Mouse (Mus musculus) forebrain, embryonic 12.5 days (tissue): Measurements from ENCODE around the gene Alg5. TPM values are rescaled to one million over a fixed set of nuclear protein-coding genes. Genes with fewer than 3 reads are reported as not detected.
"Not testable (repeated sequence)": the region's sequence is repeated elsewhere in the genome, so short reads cannot be mapped to it uniquely, and the experiment has no call there.

ENCODE experiments used
- ATAC-seq: fragments of 200-750 bp; cut with Nextera tagmentation; 2 replicates; pipeline ENCODE4 v1.8.0; 2017; ENCODE audit warnings: moderate TSS enrichment; ENCODE audit not compliant: low FRiP score
- H3K27ac ChIP-seq: fragments of 300-500 bp; sonication (generic); 2 replicates; pipeline ENCODE4 v1.5.1; 2016; ENCODE audit warnings: mild to moderate bottlenecking
- H3K27me3 ChIP-seq: fragments of 300-500 bp; sonication (generic); 2 replicates; pipeline ENCODE4 v1.6.1; 2016; ENCODE audit warnings: mild to moderate bottlenecking
- H3K36me3 ChIP-seq: fragments of 300-500 bp; sonication (generic); replicated peaks from 2 replicates; pipeline ENCODE4 v1.6.1; 2016; ENCODE audit warnings: mild to moderate bottlenecking
- H3K4me1 ChIP-seq: fragments of 300-500 bp; sonication (generic); 2 replicates; pipeline ENCODE4 v1.6.1; 2016
- H3K4me2 ChIP-seq: fragments of 300-500 bp; sonication (generic); 2 replicates; pipeline ENCODE4 v1.6.1; 2016; ENCODE audit warnings: mild to moderate bottlenecking, moderate library complexity
- H3K4me3 ChIP-seq: fragments of 300-500 bp; sonication (generic); replicated peaks from 2 replicates; pipeline ENCODE4 v1.5.1; 2016; ENCODE audit warnings: mild to moderate bottlenecking
- H3K9ac ChIP-seq: fragments of 300-500 bp; sonication (generic); 2 replicates; pipeline ENCODE4 v1.6.1; 2016; ENCODE audit warnings: mild to moderate bottlenecking
- H3K9me3 ChIP-seq: fragments of 300-500 bp; sonication (generic); 2 replicates; pipeline ENCODE4 v1.6.1; 2016
- WGBS: fragments of 180-500 bp; shearing (Covaris S2); methylation state at CpG from one replicate; pipeline ENCODE4 v1.1.7; 2016; 5-methylcytosine and 5-hydroxymethylcytosine counted together
- polyA plus RNA-seq: library from polyadenylated mRNA; unstranded; fragments of >200 nt; fragmentation: Nextera tagmentation; extraction: Ambion mirVana; gene quantifications from 2 replicates; pipeline ENCODE4 v1.2.1, GENCODE M21; 2016

Gene Alg5
- 43.1 and 43.4 TPM in 2 replicates for polyA plus RNA-seq

GRCm38 (mm10) chr3:54735247-54736046 is at the start of gene Alg5, which contains the start of gene Exosc8:
Gene Alg5, plus strand, starts transcription at chr3:54735539.
Gene Exosc8, minus strand, starts transcription at chr3:54735393.
- Histone ChIP-seq H3K4me1 (peaks cover 11% of the 10 kb centered on the region), H3K36me3 (peaks cover 34% of the 10 kb centered on the region), H3K9me3 (no peaks in the 10 kb centered on the region), H3K9ac (peak within 1 kb of the TSS; percentile 93), H3K4me2 (peak within 1 kb of the TSS; percentile 68), H3K27me3 (no peaks in the 10 kb centered on the region), H3K4me3 (peak within 1 kb of the TSS; percentile 90), H3K27ac (peak within 1 kb of the TSS; percentile 99)
- ATAC-seq = peak; percentile 94
- WGBS = under 1% methylated on average over 51 of the region's 65 CpGs

- no peak for ATAC-seq
- H3K9ac ChIP-seq = no peak overlapping the region
- H3K4me2 ChIP-seq = no peak overlapping the region
- H3K27ac ChIP-seq = no peak overlapping the region
- 54% methylated on average over 2 of the region's 2 CpGs for WGBS
- H3K9me3 ChIP-seq = no peaks in the 10 kb centered on the region
- H3K27me3 ChIP-seq = peaks cover 11% of the 10 kb centered on the region; the same call in 1 of the 2 replicates
- no peaks in the 10 kb centered on the region for H3K4me1 ChIP-seq
- H3K36me3 ChIP-seq = no peaks in the 10 kb centered on the region
- H3K4me3 ChIP-seq = no peak overlapping the region
Measured at GRCm38 (mm10) chr3:54687245-54687644, 48.1 kb upstream of the Alg5 start.

DNA sequence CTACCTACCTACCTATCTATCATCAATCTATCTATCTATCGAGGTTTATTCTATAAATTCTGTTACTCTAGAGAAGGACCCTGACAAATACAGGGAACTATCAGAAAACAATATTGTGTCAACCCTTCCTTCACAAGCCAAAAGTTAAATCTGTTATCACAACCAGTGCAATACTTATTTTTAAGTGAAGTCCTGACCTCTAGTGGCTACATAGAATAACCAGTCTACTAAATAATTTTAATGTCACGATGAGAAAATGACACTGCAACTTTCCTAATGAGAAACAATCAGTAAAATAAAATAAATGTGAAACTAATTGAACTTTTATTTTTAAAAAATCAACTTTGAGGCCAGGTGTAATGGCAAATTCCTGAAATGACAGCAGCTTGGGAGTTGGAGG is 46.2 kb upstream of the Alg5 start:
- no peak overlapping the region for H3K4me2 ChIP-seq
- H3K9me3 ChIP-seq = no peaks in the 10 kb centered on the region
- H3K9ac ChIP-seq = no peak overlapping the region
- H3K27me3 ChIP-seq = peaks cover 11% of the 10 kb centered on the region; the same call in 1 of the 2 replicates
- no peak for ATAC-seq
- WGBS = 55% methylated on average over 2 of the region's 2 CpGs
- H3K36me3 ChIP-seq = no peaks in the 10 kb centered on the region
- H3K4me3 ChIP-seq = no peak overlapping the region
- H3K27ac ChIP-seq = no peak overlapping the region
- no peaks in the 10 kb centered on the region for H3K4me1 ChIP-seq

DNA sequence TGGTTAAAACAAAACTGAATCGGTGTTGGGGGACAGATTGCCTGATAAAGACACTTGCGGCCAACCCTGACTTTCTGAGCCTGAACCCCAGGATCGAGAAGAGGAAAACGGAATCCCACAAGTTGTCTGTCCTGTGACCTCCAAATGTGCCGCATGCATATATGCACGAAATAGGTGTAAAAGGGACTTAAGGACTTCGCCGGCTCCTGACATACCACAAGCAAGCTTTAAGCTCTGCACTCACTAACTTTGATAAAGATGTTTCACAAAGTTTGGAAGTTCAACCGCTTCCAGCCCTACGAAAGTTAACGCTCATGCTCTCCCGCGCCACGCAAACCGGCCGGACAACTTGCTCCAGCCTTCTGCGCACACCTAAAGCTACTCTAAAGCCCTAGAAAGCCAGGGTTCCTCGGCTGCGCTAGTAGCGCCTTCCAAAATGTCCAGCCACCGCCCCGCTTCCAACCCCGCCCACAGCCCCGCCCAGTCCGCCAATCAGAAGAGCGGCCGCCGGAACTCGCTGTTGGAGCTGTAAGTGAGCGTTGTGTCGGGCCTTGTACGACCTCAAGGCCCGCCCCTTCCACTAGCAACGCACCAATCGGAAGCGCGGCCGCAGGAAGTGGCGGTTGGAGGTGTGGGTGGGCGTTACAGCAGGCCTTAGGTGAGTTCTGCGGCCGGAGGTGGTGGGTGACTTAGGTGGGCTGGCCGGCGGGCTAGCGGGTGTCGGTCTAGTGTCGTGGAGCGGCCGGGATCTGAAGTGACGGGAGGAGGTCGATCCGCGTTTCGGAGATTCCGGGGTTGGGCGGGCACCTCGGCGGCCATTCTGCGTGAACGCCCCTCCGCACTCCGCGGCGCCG is 42.9 kb upstream of the Alg5 start, which contains the start of gene Supt20:
Gene Supt20 (plus strand): TSS at position 606 of the 854 bp plus-strand sequence.
- Histone ChIP-seq H3K36me3 (peaks cover 18% of the 10 kb centered on the region), H3K4me3 (peak within 1 kb of the TSS; percentile 77)

DNA sequence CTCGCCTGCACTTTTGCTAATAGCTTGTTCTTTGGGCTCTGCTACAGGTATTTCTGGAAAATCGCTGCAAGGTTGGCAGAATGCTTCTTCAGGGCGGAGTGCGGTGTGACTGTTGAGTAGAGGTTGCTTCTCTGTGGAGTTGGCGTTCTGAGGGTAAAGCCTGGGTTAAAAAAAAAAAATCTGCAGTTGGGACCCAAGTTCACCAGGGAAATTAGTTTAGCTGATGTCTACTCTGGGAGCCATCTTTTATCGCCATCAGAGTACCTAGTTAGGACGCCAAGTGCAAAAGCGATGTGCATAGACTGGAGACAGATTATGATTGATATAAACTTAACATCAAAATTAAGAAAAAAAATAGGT is 42.3 kb upstream of the Alg5 start:
- Histone ChIP-seq H3K27me3 (peaks cover 11% of the 10 kb centered on the region; the same call in 1 of the 2 replicates), H3K9me3 (no peaks in the 10 kb centered on the region), H3K4me3 (peak overlapping the region; percentile 77), H3K9ac (peak overlapping the region; percentile 65), H3K27ac (peak overlapping the region; percentile 66), H3K36me3 (peaks cover 24% of the 10 kb centered on the region), H3K4me2 (peak overlapping the region; percentile 66), H3K4me1 (no peaks in the 10 kb centered on the region; the same call in 1 of the 2 replicates)
- under 1% methylated on average over 8 of the region's 8 CpGs for WGBS
- ATAC-seq = no peak; the same call in 1 of the 2 replicates

More for the DNA sequence above, 42.9 kb upstream of the Alg5 start, which contains the start of gene Supt20:
- peak; percentile 99 for ATAC-seq
- H3K9ac ChIP-seq = peak within 1 kb of the TSS; percentile 65
- H3K4me2 ChIP-seq = peak within 1 kb of the TSS; percentile 66
- peaks cover 11% of the 10 kb centered on the region; the same call in 1 of the 2 replicates for H3K27me3 ChIP-seq
- peak within 1 kb of the TSS; percentile 66 for H3K27ac ChIP-seq
- no peaks in the 10 kb centered on the region; the same call in 1 of the 2 replicates for H3K4me1 ChIP-seq
- 2% methylated on average over 64 of the region's 65 CpGs for WGBS
- no peaks in the 10 kb centered on the region for H3K9me3 ChIP-seq

DNA sequence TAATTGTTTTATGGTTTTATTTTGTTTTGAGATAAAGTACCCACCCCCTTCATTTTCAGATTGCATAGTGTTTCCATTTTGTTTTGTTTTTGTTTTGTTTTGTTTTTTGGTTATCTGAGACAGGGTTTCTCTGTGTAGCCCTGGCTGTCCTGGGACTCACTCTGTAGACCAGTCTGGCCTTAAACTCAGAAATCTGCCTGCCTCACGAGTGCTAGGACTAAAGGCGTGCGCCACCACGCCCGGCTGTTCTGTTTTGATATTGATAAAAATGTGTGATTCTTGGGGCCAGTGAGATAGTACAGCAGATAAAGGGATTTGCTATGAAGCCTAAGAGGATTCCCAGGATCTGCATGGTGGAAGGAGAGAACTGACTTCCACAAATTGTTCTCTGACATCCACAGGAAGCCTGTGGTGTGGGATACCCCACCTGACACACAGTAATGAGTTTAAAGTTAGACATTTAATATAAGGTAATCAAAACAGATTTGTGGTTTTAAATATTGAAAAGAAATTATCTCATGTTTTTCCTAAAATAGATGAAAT is 35.5 kb upstream of the Alg5 start:
- H3K4me3 ChIP-seq = no peak overlapping the region
- peaks cover 72% of the 10 kb centered on the region for H3K36me3 ChIP-seq
- 92% methylated on average over 5 of the region's 5 CpGs for WGBS
- H3K27me3 ChIP-seq = no peaks in the 10 kb centered on the region
- no peak overlapping the region for H3K4me2 ChIP-seq
- H3K27ac ChIP-seq = no peak overlapping the region
- no peak overlapping the region for H3K9ac ChIP-seq
- H3K4me1 ChIP-seq = no peaks in the 10 kb centered on the region
- ATAC-seq = no peak
- H3K9me3 ChIP-seq = no peaks in the 10 kb centered on the region

DNA sequence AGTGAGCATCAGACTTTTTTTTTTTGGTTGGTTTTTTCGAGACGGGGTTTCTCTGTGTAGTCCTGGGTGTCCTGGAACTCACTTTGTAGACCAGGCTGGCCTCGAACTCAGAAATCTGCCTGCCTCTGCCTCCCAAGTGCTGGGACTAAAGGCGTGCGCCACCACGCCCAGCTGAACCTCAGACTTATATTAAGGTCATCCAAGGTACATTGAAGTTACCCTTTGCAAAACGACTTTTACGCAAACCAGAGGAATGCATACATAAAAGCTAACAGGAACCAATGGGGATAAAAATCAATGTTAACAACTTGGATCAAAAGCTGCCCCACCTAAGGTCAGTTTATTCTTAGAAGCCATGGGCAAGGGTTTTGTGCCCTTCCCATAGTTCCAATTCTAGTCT is 31.2 kb upstream of the Alg5 start:
- H3K27ac ChIP-seq, H3K4me1 ChIP-seq, H3K9me3 ChIP-seq, H3K4me3 ChIP-seq, H3K27me3 ChIP-seq, ATAC-seq, H3K4me2 ChIP-seq, H3K9ac ChIP-seq: not testable (repeated sequence)
- peaks cover 81% of the 10 kb centered on the region for H3K36me3 ChIP-seq
- WGBS = 97% methylated on average over 8 of the region's 8 CpGs

DNA sequence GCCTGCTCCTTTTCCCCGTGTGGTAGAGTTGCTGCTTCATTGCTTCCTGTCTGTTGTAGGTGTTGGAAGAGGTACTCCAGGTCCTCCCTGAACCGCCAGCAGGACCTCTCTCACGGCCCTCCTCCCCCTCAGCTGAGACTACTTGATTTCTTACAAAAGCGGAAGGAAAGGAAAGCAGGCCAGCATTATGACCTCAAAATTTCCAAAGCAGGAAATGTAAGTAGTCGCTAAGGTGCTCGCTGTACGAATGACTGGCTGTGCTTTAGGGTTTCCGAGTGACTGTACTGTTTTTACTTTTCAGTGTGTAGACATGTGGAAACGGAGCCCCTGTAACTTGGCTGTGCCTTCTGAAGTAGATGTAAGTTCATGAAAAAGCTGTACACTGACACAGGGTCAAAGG is 26.4 kb upstream of the Alg5 start:
- H3K4me2 ChIP-seq = no peak overlapping the region
- H3K9ac ChIP-seq = no peak overlapping the region
- H3K4me3 ChIP-seq = no peak overlapping the region
- ATAC-seq = no peak
- WGBS = 92% methylated on average over 9 of the region's 9 CpGs
- H3K9me3 ChIP-seq = no peaks in the 10 kb centered on the region
- H3K27ac ChIP-seq = no peak overlapping the region
- H3K27me3 ChIP-seq = no peaks in the 10 kb centered on the region
- H3K4me1 ChIP-seq = no peaks in the 10 kb centered on the region
- peaks cover 80% of the 10 kb centered on the region for H3K36me3 ChIP-seq

DNA sequence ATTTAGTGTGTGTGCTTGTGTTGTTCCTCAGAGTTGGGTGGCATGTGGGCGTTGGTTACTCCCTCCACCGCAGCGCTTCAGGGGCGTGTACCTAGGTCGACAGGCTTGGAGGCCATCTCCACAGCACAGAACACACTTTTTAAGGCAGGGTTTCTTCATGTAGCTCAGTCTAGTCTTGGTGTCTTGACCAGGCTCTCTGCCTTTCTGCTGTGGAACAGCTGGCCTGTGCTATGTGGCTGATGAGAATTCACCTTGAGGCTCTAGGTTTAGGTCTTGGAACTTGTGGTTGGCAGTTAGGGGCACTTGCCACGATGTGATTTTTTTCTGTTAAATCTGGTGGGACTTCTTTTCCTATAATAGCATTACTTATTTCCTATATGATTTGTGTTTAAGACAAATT is 21.1 kb upstream of the Alg5 start, which contains the start of gene Gm21958:
Gene Gm21958 (minus strand): TSS at position 101 of the 400 bp plus-strand sequence.
- H3K36me3 ChIP-seq = peaks cover 76% of the 10 kb centered on the region
- H3K27ac ChIP-seq = no peak within 1 kb of the TSS
- H3K27me3 ChIP-seq = no peaks in the 10 kb centered on the region
- no peak within 1 kb of the TSS for H3K9ac ChIP-seq
- H3K4me2 ChIP-seq = no peak within 1 kb of the TSS
- WGBS = 96% methylated on average over 6 of the region's 6 CpGs
- no peaks in the 10 kb centered on the region for H3K9me3 ChIP-seq
- no peak within 1 kb of the TSS for H3K4me3 ChIP-seq
- no peak for ATAC-seq
- no peaks in the 10 kb centered on the region for H3K4me1 ChIP-seq

DNA sequence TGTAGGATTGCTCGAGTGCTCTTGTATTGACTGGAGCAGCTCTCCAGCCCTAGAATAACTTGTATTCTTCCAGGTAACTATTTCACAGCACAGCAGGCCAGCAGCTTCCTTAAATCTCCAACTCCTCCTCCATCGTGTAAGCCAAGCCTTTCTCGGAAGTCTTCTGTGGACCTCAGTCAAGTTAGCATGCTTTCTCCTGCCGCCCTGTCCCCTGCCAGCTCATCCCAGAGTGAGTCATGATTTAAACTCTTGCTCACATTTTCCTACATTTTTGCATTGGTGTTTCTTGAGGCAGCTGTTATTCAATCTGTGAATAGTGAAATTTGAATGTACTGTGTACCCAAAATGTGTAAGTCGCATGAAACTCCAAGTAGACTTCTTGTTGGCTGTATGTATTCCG is 19.9 kb upstream of the Alg5 start:
- peaks cover 67% of the 10 kb centered on the region for H3K36me3 ChIP-seq
- 95% methylated on average over 6 of the region's 6 CpGs for WGBS

GRCm38 (mm10) chr3:54717348-54717747 is 18.0 kb upstream of the Alg5 start:
- Histone ChIP-seq H3K36me3 (peaks cover 68% of the 10 kb centered on the region), H3K9ac (no peak overlapping the region), H3K27me3 (no peaks in the 10 kb centered on the region), H3K9me3 (no peaks in the 10 kb centered on the region), H3K4me1 (no peaks in the 10 kb centered on the region), H3K4me2 (no peak overlapping the region), H3K27ac (no peak overlapping the region), H3K4me3 (no peak overlapping the region)
- 87% methylated on average over 6 of the region's 6 CpGs for WGBS
- ATAC-seq = no peak

More for the DNA sequence above, 19.9 kb upstream of the Alg5 start:
- no peaks in the 10 kb centered on the region for H3K9me3 ChIP-seq
- no peak overlapping the region for H3K4me2 ChIP-seq
- no peak overlapping the region for H3K27ac ChIP-seq
- H3K4me1 ChIP-seq = no peaks in the 10 kb centered on the region
- no peaks in the 10 kb centered on the region for H3K27me3 ChIP-seq
- no peak overlapping the region for H3K4me3 ChIP-seq
- ATAC-seq = no peak
- H3K9ac ChIP-seq = no peak overlapping the region

DNA sequence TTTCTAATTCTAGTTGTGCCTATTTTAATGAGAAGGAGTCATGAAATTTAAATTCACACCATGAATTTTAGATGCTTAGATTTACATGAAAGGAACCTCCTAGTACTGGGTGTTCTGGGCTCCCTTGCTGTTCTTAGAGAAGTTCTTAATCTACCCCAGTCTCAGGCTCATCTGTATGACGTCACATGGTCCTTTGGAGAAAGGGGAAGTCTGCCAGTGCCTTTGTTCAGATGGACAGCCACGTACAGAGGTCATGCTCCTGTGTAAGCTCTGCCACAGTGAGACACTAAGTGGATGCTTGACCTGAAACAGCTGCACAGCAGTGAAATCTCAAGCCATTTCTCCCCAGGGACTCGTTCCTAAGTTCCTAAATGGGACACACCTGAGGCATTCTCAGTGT is 16.4 kb upstream of the Alg5 start:
- no peak overlapping the region for H3K4me3 ChIP-seq
- H3K27me3 ChIP-seq = no peaks in the 10 kb centered on the region
- no peaks in the 10 kb centered on the region for H3K9me3 ChIP-seq
- no peak overlapping the region for H3K4me2 ChIP-seq
- H3K4me1 ChIP-seq = no peaks in the 10 kb centered on the region
- H3K27ac ChIP-seq = no peak overlapping the region
- WGBS = 71% methylated on average over 3 of the region's 3 CpGs
- H3K36me3 ChIP-seq = peaks cover 78% of the 10 kb centered on the region
- H3K9ac ChIP-seq = no peak overlapping the region
- no peak for ATAC-seq
